Mouse (Mus musculus) Patski (cell line): ENCODE data around the gene Tbca. TPM values are rescaled to one million over a fixed set of nuclear protein-coding genes. Genes with fewer than 3 reads are reported as not detected.

ENCODE experiments used
- ATAC-seq: fragments of 100-300 bp; one replicate; pipeline ENCODE4 v1.8.0; 2021
- CTCF ChIA-PET: fragments of 350-600 bp; sonication (Branson Sonifier 250); formaldehyde crosslinking; loops from one replicate; lab custom pipeline; 2022; ENCODE audit warnings: inconsistent platforms; lab: Charles Lee
- POLR2A ChIA-PET: fragments of 350-600 bp; sonication (Branson Sonifier 250); formaldehyde crosslinking; loops from one replicate; lab custom pipeline; 2022; ENCODE audit warnings: antibody characterized with exemption, inconsistent platforms; lab: Charles Lee
- DNase-seq: peaks from one replicate; pipeline ENCODE4 v3.0.0-alpha.2; 2011; ENCODE audit warnings: low read depth, low spot score
- H3K27me3 ChIP-seq: fragments of 371-371 bp; one replicate; pipeline ENCODE4 v1.5.1; 2021
- CTCF ChIP-seq: fragments of 100-300 bp; IDR thresholded peaks from one replicate; pipeline ENCODE4 v1.5.1; 2021
- in situ Hi-C: fragments of 300-500 bp; cut with MboI; formaldehyde crosslinking; loops from 3 replicates; pipeline ENCODE4 v1.11.1; 2018; ENCODE audit warnings: low pct_unique_long_range_greater_than_20kb, mixed read lengths
- polyA plus RNA-seq: library from polyadenylated mRNA; unstranded; gene quantifications from one replicate; pipeline ENCODE4 v1.2.3, GENCODE M21; 2021

Tbca gene
- polyA plus RNA-seq, 1 experiment from 2014 or later, result 325 TPM

GRCm38 (mm10) chr13:94877991-94878745 lies 89.5 kb downstream of the Tbca start:
- DNase-seq (no peak), ATAC-seq (no peak)
- in situ Hi-C loops, result no loop called here
- peaks cover 94% of the 10 kb centered on the region for H3K27me3 ChIP-seq
- ChIA-PET POLR2A (no interaction called here), CTCF (interaction anchor here (0.6 to 1.4 kb wide), 2 partner anchors 10 to 90 kb away, joined by 3 read pairs; no protein-coding TSS in a partner anchor)
- TF ChIP-seq CTCF, result no peak

DNA sequence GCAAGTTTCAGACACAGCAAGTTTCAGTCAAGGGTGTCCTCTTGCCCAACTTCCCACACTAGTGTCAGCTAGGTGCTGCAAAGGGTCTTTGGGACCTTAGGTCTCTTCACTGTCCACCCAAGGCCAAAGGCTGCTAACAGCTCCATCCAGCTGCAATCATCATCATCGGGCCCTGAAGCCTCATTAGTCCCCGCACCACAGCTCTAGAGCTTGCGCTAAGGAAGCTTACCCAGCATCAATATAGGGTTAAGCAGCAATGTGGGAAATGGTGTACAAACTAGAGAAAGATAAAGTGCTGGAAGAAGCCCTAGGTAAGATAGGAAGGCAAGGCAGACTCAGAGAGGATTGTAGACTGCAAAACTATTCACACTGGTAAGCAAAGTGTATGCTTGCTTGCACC lies 92.5 kb downstream of the Tbca start:
- DNase-seq (no peak), ATAC-seq (no peak)
- peaks cover 86% of the 10 kb centered on the region for H3K27me3 ChIP-seq
- ChIA-PET POLR2A (no interaction called here), CTCF (no interaction called here)
- in situ Hi-C loops, result no loop called here
- TF ChIP-seq CTCF, result no peak

- TF ChIP-seq CTCF, result no peak
- no peak for ATAC-seq
- ChIA-PET POLR2A (interaction anchor here (0.9 kb wide), 1 partner anchor 22 kb away, joined by 3 read pairs; no protein-coding TSS in a partner anchor), CTCF (no interaction called here)
- in situ Hi-C loops, result no loop called here
- no peak for DNase-seq
- peaks cover 86% of the 10 kb centered on the region for H3K27me3 ChIP-seq
Observed at GRCm38 (mm10) chr13:94882221-94882620, 93.5 kb downstream of the Tbca start.

DNA sequence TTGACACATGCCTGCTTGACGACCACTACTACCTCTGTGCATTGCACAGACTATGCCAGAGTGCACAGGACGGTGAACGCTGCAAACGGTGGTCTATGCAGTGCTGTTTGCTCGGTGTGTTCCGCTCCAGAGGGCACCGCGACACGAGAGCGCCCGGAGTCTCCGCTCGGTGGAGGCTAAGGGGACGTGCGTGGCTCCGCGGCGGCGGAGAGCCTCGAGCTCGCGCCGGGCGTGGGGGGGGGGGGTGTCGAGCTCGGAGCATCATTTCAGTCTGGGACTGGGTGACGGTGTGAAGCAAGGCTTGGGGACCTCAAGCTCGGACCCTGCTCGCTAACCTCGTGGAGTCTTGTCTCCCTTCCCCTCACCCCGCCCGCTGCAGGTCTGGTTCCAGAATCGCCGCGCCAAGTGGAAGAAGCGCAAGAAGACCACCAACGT lies 94.0 kb downstream of the Tbca start:
- POLR2A ChIA-PET, result interaction anchor here (0.9 kb wide), 1 partner anchor 22 kb away, joined by 3 read pairs; no protein-coding TSS in a partner anchor
- CTCF ChIA-PET, result no interaction called here
- in situ Hi-C loops, result no loop called here
- ATAC-seq (peak; percentile 12), DNase-seq (no peak)
- peaks cover 87% of the 10 kb centered on the region for H3K27me3 ChIP-seq
- no peak for TF ChIP-seq CTCF

DNA sequence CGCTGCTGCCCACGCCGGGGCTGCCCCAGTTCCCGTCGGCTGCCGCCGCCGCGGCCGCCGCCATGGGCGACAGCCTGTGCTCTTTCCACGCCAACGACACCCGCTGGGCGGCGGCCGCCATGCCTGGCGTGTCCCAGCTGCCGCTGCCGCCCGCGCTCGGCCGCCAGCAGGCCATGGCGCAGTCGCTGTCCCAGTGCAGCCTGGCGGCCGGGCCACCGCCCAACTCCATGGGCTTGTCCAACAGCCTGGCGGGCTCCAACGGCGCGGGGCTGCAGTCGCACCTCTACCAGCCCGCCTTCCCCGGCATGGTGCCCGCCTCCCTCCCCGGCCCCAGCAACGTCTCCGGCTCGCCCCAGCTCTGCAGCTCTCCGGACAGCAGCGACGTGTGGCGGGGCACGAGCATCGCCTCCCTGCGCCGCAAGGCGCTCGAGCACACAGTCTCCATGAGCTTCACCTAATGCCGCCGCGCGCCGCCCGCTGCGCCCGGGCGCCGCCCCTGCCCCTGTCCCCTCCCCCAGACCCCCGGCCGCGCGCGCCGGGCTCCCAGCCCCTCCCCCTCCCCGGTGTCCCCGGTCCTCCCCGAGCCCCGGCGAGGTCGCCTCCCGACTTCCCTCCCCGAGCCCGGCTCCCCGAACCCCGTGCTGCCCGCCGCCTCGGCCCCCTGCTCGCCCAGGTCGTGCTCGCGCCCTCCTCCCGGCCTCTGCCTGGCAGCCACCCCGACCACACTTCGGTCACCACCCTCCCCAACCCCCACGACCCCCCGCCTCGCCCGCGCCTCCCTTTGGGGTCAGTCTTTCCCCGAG lies 94.7 kb downstream of the Tbca start:
- ATAC-seq, result peak; percentile 31
- DNase-seq, result no peak
- H3K27me3 ChIP-seq, result peaks cover 87% of the 10 kb centered on the region
- in situ Hi-C loops, result no loop called here
- ChIA-PET CTCF (no interaction called here), POLR2A (no interaction called here)
- TF ChIP-seq CTCF, result no peak

DNA sequence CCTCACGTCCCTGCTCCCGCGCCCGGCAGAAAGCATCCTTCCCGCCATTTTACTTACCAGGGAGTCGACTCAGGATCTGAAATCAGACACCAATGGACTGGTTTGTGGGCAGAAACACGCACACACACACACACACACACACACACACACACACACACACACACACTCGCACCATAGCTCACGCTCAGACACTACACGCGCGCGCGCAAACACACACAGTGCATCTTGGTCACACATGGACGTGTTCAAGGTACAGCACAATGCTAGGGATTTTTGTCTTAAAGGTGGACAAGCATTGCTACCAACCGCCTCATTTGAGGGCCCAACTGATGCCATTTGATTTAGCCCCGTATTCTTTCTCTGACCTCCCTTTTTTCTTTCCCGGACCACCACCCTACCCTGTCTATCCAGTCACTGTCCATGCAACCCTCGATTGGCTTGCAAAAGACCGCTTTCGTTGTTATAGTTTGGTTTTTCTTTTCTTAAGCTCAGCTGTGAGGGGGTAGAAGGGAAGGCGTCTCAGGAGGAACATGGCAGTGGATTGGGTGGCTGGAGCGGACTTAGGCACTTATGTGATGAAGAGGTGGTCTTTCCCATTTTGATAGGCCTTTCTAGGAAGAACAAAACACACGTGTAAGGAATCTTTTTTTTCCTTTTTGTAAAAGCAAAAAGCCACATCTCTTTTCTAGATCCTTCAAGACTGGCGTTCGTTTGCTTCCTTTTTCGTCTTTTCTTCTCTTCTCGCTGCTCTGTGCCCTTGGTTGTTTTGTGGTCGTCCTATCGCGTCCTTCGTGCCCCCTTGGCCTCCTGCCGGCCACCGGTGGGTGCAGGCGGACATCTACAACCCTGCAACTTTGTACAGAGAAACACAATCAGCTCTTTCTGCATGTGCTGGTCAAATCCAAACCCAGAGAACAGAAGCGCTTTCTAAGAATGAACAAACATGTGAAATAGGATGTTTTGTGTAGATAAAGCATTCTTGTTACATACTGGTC lies 95.6 kb downstream of the Tbca start:
- DNase-seq (no peak), ATAC-seq (no peak)
- POLR2A ChIA-PET, result no interaction called here
- in situ Hi-C loops, result no loop called here
- CTCF ChIA-PET, result no interaction called here
- peaks cover 87% of the 10 kb centered on the region for H3K27me3 ChIP-seq
- TF ChIP-seq CTCF, result no peak

DNA sequence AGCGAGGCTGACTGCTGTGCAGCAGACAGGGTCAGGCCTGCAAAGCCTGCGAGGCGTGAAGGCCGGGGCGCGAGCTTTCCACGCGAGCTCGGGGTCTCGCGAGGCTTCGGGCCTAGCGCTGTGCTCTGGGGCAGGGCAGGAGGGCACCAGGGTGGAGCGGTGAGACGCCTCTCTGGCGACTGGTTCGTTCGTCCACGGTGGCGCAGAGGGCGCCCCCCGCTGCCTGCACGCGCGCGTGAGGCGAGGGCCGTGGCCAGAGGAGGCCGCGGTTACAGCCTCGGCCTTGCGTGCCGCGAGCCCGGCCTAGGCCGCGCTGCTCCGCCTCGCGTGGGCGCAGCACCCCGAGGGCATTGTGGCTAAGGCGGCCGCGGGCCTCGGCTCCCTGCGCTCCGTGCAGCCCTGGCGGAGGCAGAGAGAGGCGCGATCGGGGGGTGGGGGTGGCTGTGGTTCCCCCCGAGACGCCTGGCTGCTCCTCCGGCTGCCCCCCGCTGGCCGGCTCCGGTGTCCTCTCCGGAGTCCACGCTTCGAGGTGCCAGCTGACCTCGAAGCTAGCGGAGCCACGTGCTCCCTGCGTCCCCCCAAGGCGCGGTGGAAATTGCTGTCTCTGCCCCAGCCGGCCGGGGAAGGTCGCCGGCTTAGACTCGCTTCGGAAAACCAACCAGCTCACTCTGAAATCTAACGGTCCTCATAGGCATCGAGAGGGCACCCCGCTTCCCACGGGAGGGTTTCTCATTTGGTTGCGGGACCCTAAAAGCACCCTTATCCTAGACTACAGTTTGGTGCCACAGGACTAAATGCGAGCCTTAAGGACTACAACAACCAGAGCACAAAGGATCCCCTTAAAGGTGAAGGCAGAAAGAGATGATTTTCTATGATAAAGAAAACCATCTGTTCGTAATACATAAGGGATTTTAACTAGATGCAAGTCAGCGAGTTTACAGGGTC lies 96.9 kb downstream of the Tbca start:
- POLR2A ChIA-PET, result no interaction called here
- ATAC-seq (no peak), DNase-seq (no peak)
- CTCF ChIA-PET, result no interaction called here
- TF ChIP-seq CTCF, result no peak
- H3K27me3 ChIP-seq, result peaks cover 85% of the 10 kb centered on the region
- in situ Hi-C loops, result no loop called here

Other genes with a start within 250 kb of the Tbca start
- gene Otp, start 86.7 kb downstream of the Tbca start, polyA plus RNA-seq, result not detected
- gene Wdr41, start 187.4 kb downstream of the Tbca start, polyA plus RNA-seq, result 15.1 TPM